In the genomic region with DNA sequence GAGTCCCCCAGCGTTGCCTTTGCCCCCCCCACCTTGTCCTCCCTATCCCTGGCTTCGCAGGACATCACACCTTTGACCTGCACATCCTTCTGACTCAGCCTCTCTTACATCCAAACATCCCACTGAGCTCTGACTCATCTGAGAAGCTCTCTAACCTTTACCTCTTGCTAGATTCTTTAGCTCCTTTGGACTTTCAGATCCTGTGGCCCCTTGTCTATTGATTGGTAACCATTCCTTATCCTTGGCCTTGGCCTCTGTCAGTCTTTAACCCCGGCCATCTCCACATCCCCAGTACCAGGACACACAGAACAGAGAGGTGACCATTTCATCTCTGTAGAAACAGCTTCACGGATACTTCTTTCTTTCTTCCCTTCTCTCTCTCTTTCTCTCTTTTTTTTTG, we compare ENCODE assay signal across 31 mouse cellular contexts. TPM values are rescaled to one million over a fixed set of nuclear protein-coding genes. Genes with fewer than 3 reads are reported as not detected.
"Had no signal": no experiment of that assay in that cellular context is flagged by ENCODE, and none has a peak within 500 bp of the region (broad histone marks: within the 10 kb centered on the region; RNA-seq: fewer than 3 reads in every experiment).

No protein-coding gene starts in this region.

- H3K4me3 ChIP-seq: heart, adult 2 months; heart, embryonic 13.5 days; heart, embryonic 15.5 days; hindbrain, embryonic 13.5 days; hindbrain, embryonic 15.5 days; kidney, embryonic 15.5 days; left cerebral cortex, adult 2 months; limb, embryonic 10.5 days; limb, embryonic 12.5 days; liver, embryonic 13.5 days had no signal

- DNase-seq: gastrocnemius, postnatal 14 days; gastrocnemius, postnatal 36 days; heart, adult 11 months; heart, adult 2 months; heart, postnatal 14 days; heart, postnatal 36 days; kidney, adult 11 months; kidney, adult 2 months; kidney, adult 9 months; kidney, postnatal 14 days; kidney, postnatal 36 days; liver; liver, embryonic 13.5 days had no signal

- H3K27ac ChIP-seq: heart, adult 2 months; heart, embryonic 13.5 days; heart, embryonic 15.5 days; hindbrain, embryonic 13.5 days; hindbrain, embryonic 15.5 days; hindbrain, postnatal 0 days; kidney, embryonic 15.5 days; kidney, postnatal 0 days; left cerebral cortex, adult 2 months; limb, embryonic 10.5 days; limb, embryonic 12.5 days; liver, embryonic 13.5 days had no signal

RNA-seq across cellular contexts. Expression of a gene that starts 1.8 kb away (rescaled TPM):
- total RNA-seq: gastrocnemius, adult 18-20 months; gastrocnemius, adult 8-10 months; gastrocnemius, postnatal 14 days; gastrocnemius, postnatal 36 days; heart, adult 2 months; heart, postnatal 14 days; heart, postnatal 36 days; hematopoietic stem cell, adult 5-6 weeks; hindbrain, postnatal 0 days; layer of hippocampus, adult 18-20 months; layer of hippocampus, postnatal 10 days; layer of hippocampus, postnatal 25 days; left cerebral cortex, adult 2 months; left cerebral cortex, postnatal 14 days; left cerebral cortex, postnatal 36 days had no signal
